Mouse (Mus musculus): Measurements from ENCODE around the gene Cubn.

Gene Cubn

DNA sequence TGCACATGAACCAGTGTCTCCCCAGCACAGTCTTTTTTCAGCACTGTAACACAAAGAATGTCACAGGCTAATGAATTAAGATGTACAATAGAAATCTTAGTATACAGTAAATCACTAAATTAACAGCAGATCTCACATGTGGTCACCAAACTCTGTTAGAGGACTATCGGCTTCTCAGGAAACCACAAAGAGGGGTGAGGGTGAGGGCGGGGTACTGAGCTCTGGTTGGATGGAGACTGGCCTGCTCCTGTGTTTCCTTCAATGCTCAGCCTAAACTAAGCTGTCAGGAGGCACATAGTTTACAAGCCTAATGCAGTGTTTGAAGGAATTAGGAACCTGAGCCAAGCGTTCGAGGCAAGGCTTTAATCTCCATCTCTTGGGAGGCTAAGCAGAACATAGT is 228.5 kb downstream of the Cubn start:
- in situ Hi-C loops (cut with MboI; ENCODE audit: low sequenced_read_pairs), result loop anchor here (25.0 kb wide), 1 partner anchor 826 kb away; no protein-coding TSS in a partner anchor

DNA sequence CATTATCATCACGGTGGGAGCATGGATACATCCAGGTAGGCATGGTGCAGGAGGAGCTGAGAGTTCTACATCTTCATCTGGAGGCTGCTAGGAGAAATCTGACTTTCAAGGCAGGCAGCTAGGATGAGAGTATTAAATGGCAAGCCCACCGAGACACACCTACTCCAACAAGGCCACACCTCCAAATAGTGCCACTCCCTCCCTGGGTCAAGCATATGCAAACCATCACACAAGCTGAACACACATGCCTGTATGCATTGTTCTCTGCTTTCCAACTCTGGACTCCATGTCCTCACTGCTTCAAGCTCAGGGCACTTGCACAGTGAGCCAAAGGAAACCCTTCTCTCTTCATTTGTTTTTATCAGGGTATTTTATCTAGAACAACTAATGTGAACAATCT is 233.0 kb downstream of the Cubn start:
- in situ Hi-C loops (cut with MboI; ENCODE audit: low sequenced_read_pairs), result loop anchor here (25.0 kb wide), 1 partner anchor 821 kb away; no protein-coding TSS in a partner anchor

DNA sequence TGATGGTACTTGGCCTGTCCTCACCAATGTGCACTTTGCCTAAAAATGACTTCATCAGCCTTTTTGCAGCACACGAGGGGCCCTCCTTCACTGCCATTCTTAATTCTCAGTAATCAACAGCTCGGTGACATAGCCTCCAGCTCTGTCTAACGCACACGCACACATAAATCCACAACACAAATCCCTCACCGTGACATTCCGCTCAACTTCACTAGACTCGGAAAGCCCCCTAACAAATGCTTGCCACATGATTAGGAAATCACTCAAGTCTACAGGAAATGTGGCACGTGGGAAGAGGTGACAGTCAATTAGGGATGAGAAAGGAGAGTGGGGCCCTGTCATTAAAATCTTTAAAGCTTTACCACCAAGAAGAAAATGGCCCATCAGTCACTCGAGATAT is 250.9 kb downstream of the Cubn start:
- in situ Hi-C loops (cut with MboI; ENCODE audit: low sequenced_read_pairs), result loop anchor here (10.0 kb wide), 1 partner anchor 536 kb away; no protein-coding TSS in a partner anchor

DNA sequence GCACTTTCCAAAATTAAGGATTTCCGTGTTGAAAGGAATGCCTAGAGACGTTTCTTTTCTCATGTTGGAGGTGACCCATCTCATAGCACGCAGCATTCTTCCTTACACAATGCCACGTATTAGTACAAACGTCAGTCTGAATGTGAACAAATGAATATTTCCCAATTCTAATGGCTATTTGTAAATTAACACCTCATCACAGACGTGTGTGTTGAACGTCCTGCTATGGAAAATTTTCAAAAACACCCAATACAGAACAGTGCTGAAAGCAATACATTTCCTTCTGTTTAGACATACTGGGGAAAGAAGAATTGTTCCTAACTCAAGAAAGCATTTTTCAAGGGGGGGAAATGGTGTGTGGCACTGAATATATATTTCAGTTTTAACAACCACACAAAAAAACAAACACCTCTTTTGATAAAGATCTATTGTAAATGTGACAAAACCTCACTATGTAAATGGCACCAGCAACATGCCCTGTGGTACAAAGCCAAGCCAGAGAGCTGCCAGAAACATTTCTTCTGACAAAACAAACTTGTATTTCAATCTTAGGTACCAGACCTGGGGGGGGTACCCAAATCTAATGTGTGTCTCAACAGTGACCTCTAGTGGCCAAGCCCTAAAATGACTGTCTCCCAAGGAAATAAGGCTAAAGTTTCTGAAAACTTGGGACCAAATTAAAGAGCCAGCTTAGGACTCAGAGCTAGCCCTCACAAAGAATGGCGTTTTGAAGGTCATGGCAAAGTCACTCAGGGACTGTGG is 254.3 kb downstream of the Cubn start:
- in situ Hi-C loops (cut with MboI; ENCODE audit: low sequenced_read_pairs), result no loop called here

DNA sequence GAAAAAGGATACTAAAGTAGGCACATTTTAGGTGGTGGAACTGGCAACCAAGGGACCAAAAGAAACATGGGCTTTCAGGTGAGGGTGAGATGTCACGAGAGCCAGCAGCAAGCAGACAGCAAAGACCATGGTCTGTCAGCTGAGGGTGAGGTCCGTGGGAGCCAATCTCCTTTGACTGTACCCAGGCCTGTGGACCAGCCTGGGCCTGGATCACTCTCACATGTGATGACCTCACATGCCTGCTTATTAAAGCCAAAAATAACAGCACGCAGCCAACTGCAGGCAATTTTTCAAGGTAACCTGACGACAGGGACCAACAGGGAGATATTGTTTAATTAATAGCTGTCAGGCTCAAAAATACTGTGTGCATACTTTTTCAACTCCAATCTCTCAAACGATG is 255.9 kb downstream of the Cubn start:
- in situ Hi-C loops (cut with MboI; ENCODE audit: low sequenced_read_pairs), result no loop called here

DNA sequence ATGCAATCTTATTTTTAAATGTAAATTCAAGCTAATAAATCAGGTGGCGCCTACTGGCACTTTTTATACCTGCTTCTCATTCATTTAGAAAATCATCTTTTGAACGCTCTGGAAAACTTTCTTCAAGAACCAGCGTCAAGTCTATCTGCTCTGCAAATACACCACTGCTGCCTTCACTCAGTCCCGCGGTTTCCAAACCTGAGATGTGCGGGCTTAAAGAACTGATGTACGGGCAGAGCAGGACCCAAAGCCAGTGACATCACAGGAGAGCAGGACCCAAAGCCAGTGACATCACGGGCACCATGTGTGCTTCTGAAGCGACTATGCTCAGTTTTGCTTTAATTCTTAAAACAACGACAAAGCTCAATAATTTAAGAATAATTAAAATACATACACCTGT is 256.8 kb downstream of the Cubn start:
- in situ Hi-C loops (cut with MboI; ENCODE audit: low sequenced_read_pairs), result no loop called here

DNA sequence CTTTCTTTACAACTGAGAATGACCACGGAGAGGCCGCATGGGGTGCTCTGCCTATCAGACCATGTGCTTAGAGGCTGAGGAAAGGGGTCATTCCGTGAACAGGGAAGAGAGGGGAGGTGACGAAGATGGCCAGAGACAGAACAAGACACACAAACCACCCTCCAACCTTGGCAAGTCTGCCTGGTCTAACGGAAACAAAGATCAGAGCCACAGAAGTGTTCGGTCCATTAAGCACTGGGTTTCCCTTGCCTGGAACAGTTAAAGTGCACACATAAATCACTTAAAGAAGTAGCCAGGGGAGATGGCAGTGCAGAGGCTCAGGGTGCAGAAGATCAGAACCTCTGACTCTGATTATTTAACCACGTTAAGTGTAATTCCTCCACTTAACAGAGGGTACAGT is 257.7 kb downstream of the Cubn start:
- in situ Hi-C loops (cut with MboI; ENCODE audit: low sequenced_read_pairs), result no loop called here

DNA sequence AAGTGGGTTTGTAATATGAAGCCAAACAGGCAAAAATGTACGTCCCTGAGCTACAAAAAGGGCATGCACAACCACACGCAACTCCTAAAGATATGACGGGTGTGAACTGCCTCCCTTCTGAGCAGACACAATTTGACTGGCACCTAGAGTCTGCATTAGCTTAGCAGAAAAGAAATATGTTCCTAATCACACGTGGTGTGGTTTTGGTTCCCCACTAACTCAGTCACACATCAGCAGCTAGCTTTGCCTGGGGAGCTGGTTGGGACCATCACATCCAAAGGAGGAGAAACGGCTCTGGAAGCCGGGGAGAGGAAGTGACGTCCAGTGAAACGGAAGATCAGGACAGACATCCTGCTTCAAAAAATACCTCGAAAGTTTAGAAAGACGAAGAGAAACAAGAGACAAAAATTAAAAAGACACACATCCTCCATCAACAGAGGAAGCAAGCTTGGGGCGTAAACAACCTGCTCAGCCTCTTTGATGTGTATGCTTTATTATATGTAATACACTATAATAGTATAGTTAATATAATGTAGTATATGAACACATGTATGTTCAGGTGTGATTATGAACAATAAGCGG is 258.3 kb downstream of the Cubn start:
- in situ Hi-C loops (cut with MboI; ENCODE audit: low sequenced_read_pairs), result no loop called here

DNA sequence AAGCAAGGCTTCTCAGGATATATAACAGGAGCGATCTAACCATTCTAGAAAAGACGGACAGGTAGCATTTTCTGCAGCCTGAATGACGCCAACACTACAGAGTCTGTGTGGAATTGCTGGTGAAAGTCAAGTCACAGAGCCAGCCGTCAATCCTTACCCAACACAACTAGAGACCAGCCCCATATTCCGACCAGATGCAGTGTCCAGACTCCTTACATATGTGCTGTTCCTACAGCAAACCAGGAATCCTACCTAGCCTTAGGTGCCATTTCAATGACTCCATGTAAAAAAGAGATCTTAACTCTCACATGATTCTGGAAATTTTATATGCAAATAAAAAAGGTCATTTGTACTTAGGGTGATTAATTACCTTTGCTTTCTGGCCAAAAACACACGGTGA is 259.3 kb downstream of the Cubn start:
- in situ Hi-C loops (cut with MboI; ENCODE audit: low sequenced_read_pairs), result no loop called here

DNA sequence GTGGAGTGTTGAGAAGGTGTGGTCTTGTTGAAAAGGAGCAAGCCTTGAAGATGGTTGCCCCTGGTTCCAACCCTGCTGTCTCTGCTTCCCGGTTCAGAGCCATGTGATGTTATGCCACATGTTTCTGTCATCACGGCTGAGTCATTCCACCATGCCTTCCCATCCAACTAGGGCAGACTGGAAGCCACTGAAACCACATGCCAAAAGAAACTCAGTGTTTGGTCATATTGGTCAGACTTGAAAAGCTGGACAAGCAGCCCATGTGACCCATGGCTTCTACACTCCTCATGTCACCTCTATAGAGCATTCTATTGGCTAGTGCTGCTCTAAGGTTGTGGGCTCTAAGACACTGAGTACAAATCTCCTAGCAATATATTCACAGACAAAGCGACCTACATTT is 261.9 kb downstream of the Cubn start:
- in situ Hi-C loops (cut with MboI; ENCODE audit: low sequenced_read_pairs), result no loop called here

Data from CH12F3 (cell line).